10 mouse cellular contexts compared by ENCODE assay signal in the genomic region with DNA sequence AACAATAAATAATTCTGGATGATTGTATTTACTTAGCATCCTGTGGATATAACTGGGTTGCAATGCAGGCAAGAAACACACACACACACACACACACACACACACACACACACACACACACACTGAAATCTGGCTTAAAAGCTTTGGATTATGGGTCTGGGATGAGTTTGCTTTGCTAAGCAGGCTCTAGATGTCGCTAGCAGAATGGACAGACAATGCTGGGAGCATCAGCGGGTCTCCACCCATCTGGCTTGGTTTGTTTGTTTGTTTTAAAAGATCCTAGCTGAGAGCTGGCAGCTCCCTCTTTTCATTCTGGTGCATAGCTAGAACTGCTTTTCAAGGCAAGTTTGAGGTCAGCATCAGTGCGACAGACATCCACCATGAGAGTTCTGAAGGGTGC.
DNase-seq lines count a peak whose midpoint lies in the region; ATAC-seq and TF ChIP-seq lines count a peak whose summit lies in the region.
"Had no signal": no experiment of that assay in that cellular context is flagged by ENCODE, and none has a peak within 500 bp of the region (broad histone marks: within the 10 kb centered on the region; RNA-seq: fewer than 3 reads in every experiment).

No protein-coding gene starts in this region.

- DNase-seq in layer of hippocampus, adult 2 months (ENCODE audit: low spot score in 2 of 2), result peak; percentile 48 to 54
- no peak for DNase-seq in layer of hippocampus, postnatal 36 days
- DNase-seq in brain, embryonic 14.5 days (ENCODE audit: low read depth), result peak; percentile 78
- peak; percentile 61 for DNase-seq in cerebellum, adult 11-12 months
- peak; percentile 80 for DNase-seq in hindbrain, postnatal 0 days (ENCODE audit: low spot score)
- DNase-seq in yolk sac, embryonic 10.5 days (ENCODE audit: low spot score), result no peak
- DNase-seq: adrenal gland, adult 8-10 months; liver, embryonic 13.5 days; lung, postnatal 36 days had no signal

- H3K9me3 ChIP-seq in hindbrain, postnatal 0 days (ENCODE audit: low read length), result no peaks in the 10 kb centered on the region
- H3K9me3 ChIP-seq in kidney, embryonic 16.5 days (ENCODE audit: low read length), result no peaks in the 10 kb centered on the region
- H3K9me3 ChIP-seq: liver, embryonic 13.5 days had no signal

- TF ChIP-seq POLR2A in brain, embryonic 14.5 days (IDR thresholded peaks at IDR 0.05; ENCODE audit: borderline replicate concordance, extremely low read depth, insufficient read depth, insufficient read length, poor library complexity, severe bottlenecking), result no peak

- 0 out of 2 replicates have a peak, but pooled peaks have one; percentile 31 for ATAC-seq in hindbrain, postnatal 0 days
- no peak for ATAC-seq in kidney, embryonic 16.5 days (ENCODE audit: low FRiP score, low TSS enrichment)

- H3K4me1 ChIP-seq in hindbrain, postnatal 0 days (ENCODE audit: insufficient read depth, low read length), result 0 out of 2 replicates have a peak, but pooled peaks cover 12% of the 10 kb centered on the region
- no peaks in the 10 kb centered on the region for H3K4me1 ChIP-seq in kidney, embryonic 16.5 days (ENCODE audit: insufficient read depth, low read length)
- H3K4me1 ChIP-seq: liver, embryonic 13.5 days had no signal

- H3K27ac ChIP-seq in layer of hippocampus, adult 2 months, result peak overlapping the region; percentile 25; the same call in 1 of the 2 replicates
- no peak overlapping the region for H3K27ac ChIP-seq in hindbrain, postnatal 0 days
- no peak overlapping the region for H3K27ac ChIP-seq in kidney, embryonic 16.5 days (ENCODE audit: low read length)
- H3K27ac ChIP-seq: liver, embryonic 13.5 days had no signal

- no peak overlapping the region for H3K9ac ChIP-seq in hindbrain, postnatal 0 days (replicated peaks; ENCODE audit: low read length)
- H3K9ac ChIP-seq in kidney, embryonic 16.5 days (replicated peaks; ENCODE audit: low read length), result no peak overlapping the region
- H3K9ac ChIP-seq: liver, embryonic 13.5 days had no signal

- TF ChIP-seq CTCF in layer of hippocampus, adult 2 months (conservative IDR thresholded peaks at IDR 0.05), result peak; percentile 64
- peak; percentile 27; the same call in 1 of the 2 replicates for TF ChIP-seq CTCF in brain, embryonic 14.5 days (IDR thresholded peaks at IDR 0.05; ENCODE audit: borderline replicate concordance, extremely low read depth, insufficient read depth, insufficient read length)
- TF ChIP-seq CTCF in hindbrain, postnatal 0 days (IDR thresholded peaks at IDR 0.05; ENCODE audit: low read depth), result peak; percentile 72

- H3K27me3 ChIP-seq in hindbrain, postnatal 0 days (ENCODE audit: insufficient read depth, low read length), result no peaks in the 10 kb centered on the region
- peaks cover 30% of the 10 kb centered on the region for H3K27me3 ChIP-seq in kidney, embryonic 16.5 days (ENCODE audit: insufficient read depth, low read length)

- peak overlapping the region; percentile 41 for H3K4me3 ChIP-seq in layer of hippocampus, adult 2 months
- H3K4me3 ChIP-seq in hindbrain, postnatal 0 days (ENCODE audit: low read length), result no peak overlapping the region
- H3K4me3 ChIP-seq in kidney, embryonic 16.5 days (ENCODE audit: low read length), result no peak overlapping the region
- H3K4me3 ChIP-seq: liver, embryonic 13.5 days had no signal

- peak overlapping the region; percentile 92 for H3K4me2 ChIP-seq in hindbrain, postnatal 0 days (ENCODE audit: low read depth, low read length)
- no peak overlapping the region for H3K4me2 ChIP-seq in kidney, embryonic 16.5 days (replicated peaks; ENCODE audit: low read depth, low read length)
- H3K4me2 ChIP-seq: liver, embryonic 13.5 days had no signal

- 27% methylated on average over 3 of the region's 3 CpGs for WGBS in hindbrain, postnatal 0 days
- 48% methylated on average over 3 of the region's 3 CpGs for WGBS in kidney, embryonic 16.5 days

- no peaks in the 10 kb centered on the region for H3K36me3 ChIP-seq in hindbrain, postnatal 0 days (ENCODE audit: insufficient read depth, low read length)
- H3K36me3 ChIP-seq in kidney, embryonic 16.5 days (ENCODE audit: insufficient read depth, low read length), result no peaks in the 10 kb centered on the region
- H3K36me3 ChIP-seq: liver, embryonic 13.5 days had no signal

Comparison
In these comparisons a context has a peak if more than half of its experiments do, and no peak if none do; other contexts are left out.
1. DNase-seq: peak in layer of hippocampus, adult 2 months (2 of 2), brain, embryonic 14.5 days (single experiment), cerebellum, adult 11-12 months (single experiment) and hindbrain, postnatal 0 days (single experiment); none in layer of hippocampus, postnatal 36 days (0 of 2) and yolk sac, embryonic 10.5 days (single experiment).
2. Peak in every context shown above with its lines, with median percentiles within 50 percentile points of each other: CTCF ChIP-seq.